Mouse (Mus musculus) heart, postnatal 0 days (tissue): ENCODE results near the gene Spindoc. TPM values are rescaled to one million over a fixed set of nuclear protein-coding genes. Genes with fewer than 3 reads are reported as not detected.
"Not testable (repeated sequence)": the region's sequence is repeated elsewhere in the genome, so short reads cannot be mapped to it uniquely, and the experiment has no call there.

Experiments
- ATAC-seq: fragments of 200-750 bp; cut with Nextera tagmentation; 2 replicates; pipeline ENCODE4 v1.8.0; 2017; ENCODE audit warnings: low read depth, moderate number of reproducible peaks, moderate library complexity; ENCODE audit not compliant: insufficient read depth
- DNase-seq: peaks from one replicate; pipeline ENCODE4 v3.0.0-alpha.2; 2016; ENCODE audit warnings: low spot score
- H3K27ac ChIP-seq: fragments of 300-500 bp; sonication (generic); 2 replicates; pipeline ENCODE4 v1.5.1; 2014; ENCODE audit warnings: low read depth, mild to moderate bottlenecking
- H3K27me3 ChIP-seq: fragments of 300-500 bp; sonication (generic); 2 replicates; pipeline ENCODE4 v1.6.1; 2014; ENCODE audit warnings: low read length, mixed read lengths; ENCODE audit not compliant: control insufficient read depth, insufficient read depth
- H3K36me3 ChIP-seq: fragments of 300-500 bp; sonication (generic); replicated peaks from 2 replicates; pipeline ENCODE4 v1.6.1; 2014; ENCODE audit warnings: low read length, mixed read lengths; ENCODE audit not compliant: control insufficient read depth, insufficient read depth
- H3K4me1 ChIP-seq: fragments of 300-500 bp; sonication (generic); 2 replicates; pipeline ENCODE4 v1.6.1; 2014; ENCODE audit warnings: antibody characterized with exemption; ENCODE audit not compliant: control insufficient read depth, insufficient read depth
- H3K4me2 ChIP-seq: fragments of 300-500 bp; sonication (generic); 2 replicates; pipeline ENCODE4 v1.6.1; 2014; ENCODE audit warnings: low read depth, mild to moderate bottlenecking, low read length, moderate library complexity
- H3K4me3 ChIP-seq: fragments of 300-500 bp; sonication (generic); 2 replicates; pipeline ENCODE4 v1.5.1; 2014; ENCODE audit warnings: low read depth, low read length
- H3K9ac ChIP-seq: fragments of 300-500 bp; sonication (generic); replicated peaks from 2 replicates; pipeline ENCODE4 v1.6.1; 2014; ENCODE audit warnings: low read depth, low read length, mixed read lengths
- H3K9me3 ChIP-seq: fragments of 300-500 bp; sonication (generic); replicated peaks from 2 replicates; pipeline ENCODE4 v1.6.1; 2016; ENCODE audit warnings: low read length; ENCODE audit not compliant: control insufficient read depth
- CTCF ChIP-seq: IDR thresholded peaks from 2 replicates; pipeline ENCODE4 v1.5.1; 2016; ENCODE audit warnings: antibody characterized with exemption, control low read depth, low read depth
- EP300 ChIP-seq: IDR thresholded peaks from 2 replicates; pipeline ENCODE4 v1.6.1; 2016; ENCODE audit warnings: antibody characterized with exemption, low read depth
- WGBS: fragments of 180-500 bp; shearing (Covaris S2); extraction: QIAGEN DNeasy Blood & Tissue Kit; methylation state at CpG from one replicate; pipeline ENCODE4 v1.1.7; 2014; 5-methylcytosine and 5-hydroxymethylcytosine counted together
- polyA plus RNA-seq: library from polyadenylated mRNA; unstranded; fragments of >200 nt; fragmentation: Nextera tagmentation; extraction: Ambion mirVana; gene quantifications from 2 replicates; pipeline ENCODE4 v1.2.1, GENCODE M21; 2015
- total RNA-seq: library from RNA; depleted of rRNA; stranded (reverse); fragments of >200 nt; gene quantifications from 2 replicates; pipeline ENCODE4 v1.2.3, GENCODE M21; 2014; ENCODE audit warnings: low replicate concordance

The Spindoc gene
- total and polyA plus RNA-seq, 2 experiments from 2014 or later = 13.7 to 38.7 TPM

DNA sequence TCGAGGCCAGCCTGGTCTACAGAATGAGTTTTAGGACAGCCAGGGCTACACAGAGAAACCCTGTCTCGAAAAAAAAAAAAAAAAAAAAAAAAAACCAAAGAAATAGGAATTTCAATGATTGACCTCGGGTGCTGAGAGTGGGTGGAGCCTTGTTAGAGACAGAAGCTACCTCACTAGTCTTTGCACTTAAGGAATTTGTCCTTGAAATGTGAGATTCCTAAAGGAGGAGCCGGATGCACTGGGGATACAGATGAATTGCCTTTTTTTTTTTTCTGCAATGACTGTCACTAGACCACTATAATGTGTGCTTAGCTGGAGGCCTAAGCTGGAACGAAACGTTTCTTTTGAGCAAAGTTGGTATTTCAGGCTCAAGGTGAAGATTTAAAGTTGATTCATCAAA, 5.7 kb upstream of the Spindoc start:
- TF ChIP-seq EP300 (no peak), CTCF (no peak)
- no peaks in the 10 kb centered on the region for H3K27me3 ChIP-seq
- H3K4me3 ChIP-seq = no peak overlapping the region
- H3K9me3 ChIP-seq = peaks cover 14% of the 10 kb centered on the region
- WGBS = 83% methylated on average over 6 of the region's 6 CpGs
- H3K27ac ChIP-seq = no peak overlapping the region
- H3K9ac ChIP-seq = no peak overlapping the region
- DNase-seq (no peak), ATAC-seq (no peak)
- no peaks in the 10 kb centered on the region for H3K36me3 ChIP-seq
- peaks cover 7% of the 10 kb centered on the region for H3K4me1 ChIP-seq
- H3K4me2 ChIP-seq = no peak overlapping the region

DNA sequence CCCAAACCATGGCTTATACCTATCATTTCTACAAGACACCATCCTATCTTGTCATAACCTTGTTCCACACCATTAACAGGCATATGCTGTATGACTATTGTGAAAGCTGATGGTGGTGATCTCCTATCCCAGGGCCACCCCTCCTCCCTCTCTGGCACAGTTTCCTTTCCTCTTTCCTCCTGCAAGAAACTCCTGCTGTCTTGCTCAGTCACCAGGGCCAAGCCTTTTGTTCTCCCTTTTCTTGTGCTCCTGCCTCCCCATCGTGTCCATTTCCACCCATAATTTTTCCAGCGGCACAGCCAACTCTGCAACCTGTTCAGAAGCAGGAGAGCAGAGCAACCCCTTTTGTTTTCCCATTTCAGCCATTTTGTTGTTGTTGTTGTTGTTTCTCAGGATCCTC, 3.2 kb upstream of the Spindoc start:
- no peak overlapping the region for H3K4me2 ChIP-seq
- TF ChIP-seq EP300 = no peak
- no peak for TF ChIP-seq CTCF
- 70% methylated on average over 2 of the region's 2 CpGs for WGBS
- peaks cover 14% of the 10 kb centered on the region for H3K9me3 ChIP-seq
- no peak for ATAC-seq
- no peaks in the 10 kb centered on the region for H3K36me3 ChIP-seq
- H3K27me3 ChIP-seq = no peaks in the 10 kb centered on the region
- no peak overlapping the region for H3K4me3 ChIP-seq
- no peak for DNase-seq
- no peak overlapping the region for H3K27ac ChIP-seq
- H3K4me1 ChIP-seq = peaks cover 14% of the 10 kb centered on the region
- H3K9ac ChIP-seq = no peak overlapping the region

DNA sequence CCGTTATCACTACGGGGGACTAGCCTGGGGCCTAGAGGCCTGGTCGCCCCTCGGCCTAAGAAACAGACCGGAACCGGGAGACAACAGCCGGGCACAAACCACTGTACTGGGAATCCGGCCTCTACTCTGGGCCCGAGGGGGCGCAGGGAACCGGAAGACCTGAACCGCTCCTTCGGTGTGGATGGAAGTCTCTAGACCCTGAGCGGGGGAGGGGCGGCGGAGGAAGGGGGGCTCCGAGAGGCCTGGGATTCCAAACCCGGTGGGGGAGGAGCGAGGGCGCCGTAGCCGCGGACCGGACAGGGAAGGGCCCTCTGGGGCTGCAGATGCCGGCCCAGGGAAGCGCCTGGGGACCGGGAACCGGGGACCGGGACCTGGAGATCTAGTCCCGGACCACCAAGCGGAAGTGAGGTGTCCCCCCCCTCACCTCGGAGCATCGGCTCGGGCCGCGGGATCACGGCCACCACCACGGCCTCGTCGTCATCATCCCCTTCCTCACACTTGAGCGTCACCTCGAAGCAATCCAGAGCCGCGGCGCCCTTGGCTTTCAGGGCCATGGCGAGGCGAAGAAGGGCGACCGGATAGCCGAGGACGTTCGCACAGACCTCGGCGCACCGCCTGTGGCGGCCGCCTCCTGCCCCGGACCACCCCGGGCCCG, 419 bp downstream of the Spindoc start:
- peak; percentile 65 for ATAC-seq
- peak; percentile 48 for DNase-seq
- Histone ChIP-seq H3K4me2 (peak overlapping the region; percentile 79), H3K4me1 (peaks cover 14% of the 10 kb centered on the region), H3K9ac (peak overlapping the region; percentile 94), H3K9me3 (peaks cover 8% of the 10 kb centered on the region; the same call in 1 of the 2 replicates), H3K27ac (peak overlapping the region; percentile 87), H3K27me3 (no peaks in the 10 kb centered on the region), H3K36me3 (no peaks in the 10 kb centered on the region), H3K4me3 (peak overlapping the region; percentile 87)
- under 1% methylated on average over 41 of the region's 60 CpGs for WGBS
- TF ChIP-seq CTCF = no peak

DNA sequence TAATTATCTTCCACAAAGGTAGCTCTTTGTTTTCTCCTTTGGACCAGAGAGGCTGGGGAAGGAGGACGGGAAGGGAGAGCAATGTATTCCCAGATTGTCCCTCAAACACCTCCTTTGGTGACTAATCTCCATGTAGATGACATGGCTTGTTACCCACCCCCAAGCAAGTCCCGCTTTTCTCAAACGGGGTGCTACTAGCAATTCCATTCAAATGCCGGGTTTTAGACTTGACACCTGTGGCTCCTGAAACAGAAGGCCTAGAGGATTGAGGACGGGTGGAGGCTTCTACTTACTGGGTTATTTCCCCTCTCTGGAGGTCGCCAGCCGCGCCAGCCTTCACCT, 917 bp downstream of the Spindoc start:
- Histone ChIP-seq H3K4me2 (peak overlapping the region; percentile 79), H3K4me1 (peaks cover 14% of the 10 kb centered on the region), H3K4me3 (peak overlapping the region; percentile 87), H3K27me3 (no peaks in the 10 kb centered on the region), H3K36me3 (no peaks in the 10 kb centered on the region), H3K27ac (peak overlapping the region; percentile 87), H3K9me3 (peaks cover 8% of the 10 kb centered on the region; the same call in 1 of the 2 replicates), H3K9ac (peak overlapping the region; percentile 94)
- TF ChIP-seq EP300 (no peak), CTCF (no peak)
- WGBS = 2% methylated on average over 8 of the region's 8 CpGs
- ATAC-seq (no peak), DNase-seq (no peak)

DNA sequence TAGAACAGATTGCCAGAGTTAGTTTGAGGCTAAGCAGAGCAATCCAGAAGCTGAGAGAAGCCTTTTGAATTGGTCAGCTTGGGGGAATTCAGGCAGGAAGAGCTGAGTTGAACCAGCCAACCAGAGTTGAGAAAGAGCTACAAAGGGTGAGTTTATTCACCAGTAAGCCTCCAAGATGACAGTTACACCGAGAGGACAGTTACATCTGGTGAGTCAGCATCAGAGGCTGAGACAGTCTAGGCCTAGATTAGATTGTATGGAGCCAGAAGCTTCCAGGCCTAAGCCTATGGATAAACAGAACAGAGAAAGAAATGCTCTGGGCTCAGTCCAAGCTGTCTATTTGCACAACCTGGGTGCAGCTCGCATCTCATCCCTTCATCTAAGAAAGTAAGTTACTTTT, 5.2 kb downstream of the Spindoc start:
- Histone ChIP-seq H3K4me2 (no peak overlapping the region), H3K27ac (no peak overlapping the region), H3K9me3 (no peaks in the 10 kb centered on the region), H3K27me3 (no peaks in the 10 kb centered on the region), H3K9ac (no peak overlapping the region), H3K4me3 (no peak overlapping the region), H3K36me3 (peaks cover 29% of the 10 kb centered on the region), H3K4me1 (0 out of 2 replicates have a peak, but pooled peaks cover 11% of the 10 kb centered on the region)
- TF ChIP-seq CTCF (no peak), EP300 (no peak)
- ATAC-seq (no peak), DNase-seq (no peak)
- WGBS = 60% methylated on average over 2 of the region's 2 CpGs

DNA sequence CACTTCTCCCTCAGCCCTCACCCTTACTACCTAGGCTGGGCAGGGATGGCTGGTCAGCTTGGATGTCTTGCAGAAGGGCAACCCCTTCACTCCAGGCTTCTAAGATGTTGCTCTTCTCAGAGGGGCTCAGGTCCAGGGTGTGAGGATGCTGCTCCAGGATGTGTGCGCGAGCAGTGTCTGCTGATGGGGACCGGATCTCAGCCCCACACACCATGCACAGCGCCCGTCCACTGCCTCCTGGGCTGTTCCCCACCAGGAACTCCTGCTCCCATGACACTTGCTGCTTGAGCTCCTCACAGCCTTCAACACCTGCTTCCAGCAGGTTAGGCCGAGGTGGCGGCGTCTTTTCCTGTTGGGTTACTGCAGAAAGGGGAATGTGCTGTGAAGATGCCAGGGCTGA, 8.3 kb downstream of the Spindoc start:
- H3K27ac ChIP-seq = no peak overlapping the region

DNA sequence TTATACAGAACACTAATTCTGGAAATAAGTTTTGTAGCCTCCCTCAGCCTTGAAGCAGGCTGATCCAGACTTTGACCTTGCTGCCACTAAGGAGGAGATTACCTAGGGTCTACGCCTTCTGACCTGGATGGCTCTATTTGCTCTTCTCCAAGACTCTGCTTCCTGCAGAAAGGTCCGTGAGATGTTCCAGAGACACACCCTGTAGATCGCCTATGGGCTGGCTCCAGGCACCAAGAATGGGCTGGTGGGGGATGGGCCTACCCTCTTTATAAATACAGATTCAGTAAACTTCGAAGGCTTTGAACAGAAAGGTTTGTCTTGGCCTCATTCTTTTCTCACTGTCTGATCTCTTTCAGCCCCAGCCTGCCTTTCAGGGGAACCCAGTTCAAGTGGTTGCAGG, 13.3 kb downstream of the Spindoc start:
- H3K4me2 ChIP-seq, H3K4me1 ChIP-seq, H3K4me3 ChIP-seq, ATAC-seq, H3K9ac ChIP-seq, H3K27me3 ChIP-seq, H3K9me3 ChIP-seq, H3K27ac ChIP-seq, DNase-seq: not testable (repeated sequence)
- H3K36me3 ChIP-seq = peaks cover 70% of the 10 kb centered on the region
- whole genome bisulfite sequencing = 81% methylated on average over 4 of the region's 4 CpGs

More for the DNA sequence above, 8.3 kb downstream of the Spindoc start:
- no peak for DNase-seq
- H3K4me3 ChIP-seq = no peak overlapping the region
- no peak for ATAC-seq
- peaks cover 57% of the 10 kb centered on the region for H3K36me3 ChIP-seq
- no peaks in the 10 kb centered on the region for H3K27me3 ChIP-seq
- H3K9me3 ChIP-seq = no peaks in the 10 kb centered on the region
- WGBS = 93% methylated on average over 8 of the region's 8 CpGs
- H3K4me2 ChIP-seq = no peak overlapping the region
- 0 out of 2 replicates have a peak, but pooled peaks cover 5% of the 10 kb centered on the region for H3K4me1 ChIP-seq
- no peak for TF ChIP-seq EP300
- no peak for TF ChIP-seq CTCF
- no peak overlapping the region for H3K9ac ChIP-seq
